Mouse (Mus musculus) CH12.LX (cell line): ENCODE measurements around the gene Adsl. TPM values are rescaled to one million over a fixed set of nuclear protein-coding genes. Genes with fewer than 3 reads are reported as not detected.

Experiments used
- DNase-seq: peaks from one replicate; pipeline ENCODE4 v3.0.0-alpha.2; 2013; ENCODE audit errors: extremely low read depth
- H3K27ac ChIP-seq: 2 replicates; pipeline ENCODE4 v1.5.1; 2012; ENCODE audit warnings: low read depth, mild to moderate bottlenecking, control low read depth, moderate library complexity; ENCODE audit not compliant: insufficient read depth
- H3K27me3 ChIP-seq: replicated peaks from 2 replicates; pipeline ENCODE3; 2012; ENCODE audit warnings: inconsistent platforms
- H3K36me3 ChIP-seq, 2 experiments: replicated peaks in 1 of 2; 2 replicates each; pipeline versions ENCODE3 to v1.6.1; 2012; ENCODE audit warnings: inconsistent platforms in 1 of 2, low read length in 1 of 2, mild to moderate bottlenecking in 1 of 2, mixed read lengths in 1 of 2, moderate library complexity in 1 of 2; ENCODE audit not compliant: control insufficient read depth in 1 of 2, insufficient read depth in 1 of 2
- H3K4me1 ChIP-seq, 2 experiments: 2 replicates each; pipeline ENCODE4 v1.6.1; 2012; ENCODE audit warnings: inconsistent platforms in 1 of 2, moderate library complexity in 1 of 2; ENCODE audit not compliant: insufficient read depth in 2 of 2, control insufficient read depth in 1 of 2
- H3K4me2 ChIP-seq: 2 replicates; pipeline ENCODE4 v1.6.1; 2012; ENCODE audit warnings: low read depth, mild to moderate bottlenecking, control low read depth; ENCODE audit not compliant: poor library complexity, insufficient read depth, severe bottlenecking
- H3K4me3 ChIP-seq, 3 experiments: fragments of 150-350 bp in 1 of 3; sonication (generic) in 1 of 3; replicated peaks in 1 of 3; 2 replicates each; pipeline versions ENCODE3 to v1.5.1; 2011 to 2012; ENCODE audit warnings: low read depth in 2 of 3, low read length in 2 of 3, mild to moderate bottlenecking in 2 of 3, moderate library complexity in 2 of 3, control low read depth in 1 of 3, improper control_type of control experiment in 1 of 3, inconsistent platforms in 1 of 3, mixed read lengths in 1 of 3; ENCODE audit not compliant: poor library complexity in 1 of 3
- H3K79me2 ChIP-seq: replicated peaks from 2 replicates; pipeline ENCODE4 v1.6.1; 2012; ENCODE audit warnings: mild to moderate bottlenecking, moderate library complexity; ENCODE audit not compliant: control insufficient read depth, poor library complexity, insufficient read depth, severe bottlenecking; ENCODE audit errors: extremely low read depth
- H3K9ac ChIP-seq: 2 replicates; pipeline ENCODE4 v1.6.1; 2012; ENCODE audit warnings: low read depth, mild to moderate bottlenecking, control low read depth, moderate library complexity; ENCODE audit not compliant: insufficient read depth
- H3K9me3 ChIP-seq: replicated peaks from 2 replicates; pipeline ENCODE3; 2012; ENCODE audit warnings: low read length, inconsistent platforms, mixed read lengths
- CHD1 ChIP-seq: IDR thresholded peaks from 2 replicates; pipeline ENCODE4 v1.6.1; 2012; ENCODE audit warnings: low read depth, low read length, improper control_type of control experiment, inconsistent platforms
- CHD2 ChIP-seq: IDR thresholded peaks from 2 replicates; pipeline ENCODE4 v1.6.1; 2011; ENCODE audit warnings: low read length, improper control_type of control experiment
- CTCF ChIP-seq, 2 experiments: IDR thresholded peaks in 1 of 2; conservative IDR thresholded peaks in 1 of 2; 2 replicates each; pipeline ENCODE4 v1.5.1; 2011 to 2012; ENCODE audit warnings: low read depth in 2 of 2, low read length in 2 of 2, improper control_type of control experiment in 1 of 2, inconsistent platforms in 1 of 2, mild to moderate bottlenecking in 1 of 2, moderate library complexity in 1 of 2
- E2F4 ChIP-seq: IDR thresholded peaks from 2 replicates; pipeline ENCODE4 v1.6.1; 2011; ENCODE audit warnings: low read depth, low read length, improper control_type of control experiment; ENCODE audit not compliant: insufficient replicate concordance
- ETS1 ChIP-seq: conservative IDR thresholded peaks from 2 replicates; pipeline ENCODE4 v1.6.1; 2012; ENCODE audit warnings: low read depth, mild to moderate bottlenecking, inconsistent platforms, low read length, improper control_type of control experiment, moderate library complexity
- HCFC1 ChIP-seq: IDR thresholded peaks from 2 replicates; pipeline ENCODE4 v1.6.1; 2012; ENCODE audit warnings: low read depth, mild to moderate bottlenecking, inconsistent platforms, low read length, improper control_type of control experiment
- IRF4 ChIP-seq: IDR thresholded peaks from 2 replicates; pipeline ENCODE4 v1.6.1; 2014; ENCODE audit warnings: low read depth, mild to moderate bottlenecking, inconsistent platforms, low read length, improper control_type of control experiment
- JUN ChIP-seq: IDR thresholded peaks from 2 replicates; pipeline ENCODE4 v1.6.1; 2011; ENCODE audit warnings: low read depth, mild to moderate bottlenecking, low read length, improper control_type of control experiment, moderate library complexity; ENCODE audit not compliant: insufficient read depth
- KAT2A ChIP-seq: IDR thresholded peaks from 2 replicates; pipeline ENCODE4 v1.6.1; 2012; ENCODE audit warnings: low read length, improper control_type of control experiment, inconsistent platforms; ENCODE audit not compliant: insufficient replicate concordance
- MAFK ChIP-seq: IDR thresholded peaks from 2 replicates; pipeline ENCODE4 v1.6.1; 2011; ENCODE audit warnings: low read length, improper control_type of control experiment; ENCODE audit not compliant: insufficient replicate concordance
- MAZ ChIP-seq: IDR thresholded peaks from 2 replicates; pipeline ENCODE4 v1.6.1; 2012; ENCODE audit warnings: low read depth, mild to moderate bottlenecking, inconsistent platforms, low read length, improper control_type of control experiment, moderate library complexity
- MEF2A ChIP-seq: IDR thresholded peaks from 2 replicates; pipeline ENCODE4 v1.6.1; 2014; ENCODE audit warnings: low read depth, mild to moderate bottlenecking, inconsistent platforms, low read length, improper control_type of control experiment, borderline replicate concordance
- NELFE ChIP-seq: IDR thresholded peaks from 2 replicates; pipeline ENCODE4 v1.6.1; 2011; ENCODE audit warnings: low read depth, low read length, improper control_type of control experiment
- NRF1 ChIP-seq: IDR thresholded peaks from 2 replicates; pipeline ENCODE4 v1.6.1; 2014; ENCODE audit warnings: low read depth, mild to moderate bottlenecking, inconsistent platforms, low read length, improper control_type of control experiment, moderate library complexity
- POLR2A ChIP-seq: IDR thresholded peaks from 2 replicates; pipeline ENCODE4 v1.6.1; 2011; ENCODE audit warnings: low read depth, mild to moderate bottlenecking, improper control_type of control experiment, low read length
- RAD21 ChIP-seq: IDR thresholded peaks from 2 replicates; pipeline ENCODE4 v1.6.1; 2011; ENCODE audit warnings: low read depth, mild to moderate bottlenecking, low read length, improper control_type of control experiment, moderate library complexity
- SIN3A ChIP-seq: IDR thresholded peaks from 2 replicates; pipeline ENCODE4 v1.6.1; 2012; ENCODE audit warnings: low read length, improper control_type of control experiment, inconsistent platforms
- SMC3 ChIP-seq: IDR thresholded peaks from 2 replicates; pipeline ENCODE4 v1.6.1; 2011; ENCODE audit warnings: low read depth, low read length, improper control_type of control experiment
- TBP ChIP-seq: conservative IDR thresholded peaks from 2 replicates; pipeline ENCODE4 v1.6.1; 2011; ENCODE audit warnings: low read depth, low read length, improper control_type of control experiment
- ZKSCAN1 ChIP-seq: IDR thresholded peaks from 2 replicates; pipeline ENCODE4 v1.6.1; 2012; ENCODE audit warnings: low read depth, inconsistent platforms, low read length, improper control_type of control experiment, borderline replicate concordance
- ZMIZ1 ChIP-seq: IDR thresholded peaks from 2 replicates; pipeline ENCODE4 v1.6.1; 2012; ENCODE audit warnings: low read depth, mild to moderate bottlenecking, inconsistent platforms, low read length, improper control_type of control experiment
- dilution Hi-C: fragments of 300-500 bp; cut with MboI; formaldehyde crosslinking; loops from 2 replicates; pipeline ENCODE4 v1.14.3; 2020; ENCODE audit warnings: low sequenced_read_pairs; ENCODE audit not compliant: extremely low pct_unique_long_range_greater_than_20kb, extremely low pct_ligation_motif_present
- in situ Hi-C: fragments of 300-500 bp; cut with MboI; formaldehyde crosslinking; loops from 3 replicates; pipeline ENCODE4 v1.14.3; 2019; ENCODE audit warnings: low sequenced_read_pairs, low pct_ligation_motif_present, low pct_unique_long_range_greater_than_20kb, mixed read lengths
- polyA plus RNA-seq: library from polyadenylated mRNA; unstranded; fragments of >175 nt; gene quantifications from 2 replicates; pipeline ENCODE4 v1.2.1, GENCODE M21; 2012; ENCODE audit warnings: low read depth; ENCODE audit not compliant: insufficient read length
- total RNA-seq, 2 experiments: library from RNA; depleted of rRNA; stranded (reverse); fragments of 300-350 nt in 1 of 2; fragments of >200 nt in 1 of 2; gene quantifications; 2 replicates each; pipeline ENCODE4 v1.2.3; 2012 to 2014

Gene Adsl
- total and polyA plus RNA-seq, 3 experiments: 226 to 356 (median 276) TPM

GRCm38 (mm10) chr15:80920346-80920745 is 27.9 kb upstream of the Adsl start:
- peaks cover 71 to 82% of the 10 kb centered on the region in 2 experiments for H3K36me3 ChIP-seq
- H3K4me1 ChIP-seq: peaks cover 2 to 12% of the 10 kb centered on the region in 2 experiments; a peak in 3 of 4 replicates

GRCm38 (mm10) chr15:80921781-80922180 is 26.5 kb upstream of the Adsl start:
- peaks cover 67 to 78% of the 10 kb centered on the region in 2 experiments for H3K36me3 ChIP-seq
- dilution Hi-C loops: no loop called here
- H3K4me2 ChIP-seq: no peak overlapping the region
- no peak overlapping the region for H3K27ac ChIP-seq
- H3K79me2 ChIP-seq: no peaks in the 10 kb centered on the region; the same call in 1 of the 2 replicates
- no peaks in the 10 kb centered on the region for H3K9me3 ChIP-seq
- H3K27me3 ChIP-seq: no peaks in the 10 kb centered on the region
- TF ChIP-seq CHD2 (no peak), NRF1 (no peak), TBP (no peak), E2F4 (no peak), ETS1 (no peak), SMC3 (no peak), KAT2A (no peak), MAFK (no peak), RAD21 (no peak), IRF4 (no peak), NELFE (no peak)
- TF ChIP-seq, all 38 proteins: peak for 0
- no peak overlapping the region for H3K4me3 ChIP-seq
- no peak overlapping the region for H3K9ac ChIP-seq
- in situ Hi-C loops: no loop called here
- peaks cover 2 to 12% of the 10 kb centered on the region in 2 experiments; a peak in 3 of 4 replicates for H3K4me1 ChIP-seq
- no peak for DNase-seq

More at GRCm38 (mm10) chr15:80920346-80920745, 27.9 kb upstream of the Adsl start:
- no peak for DNase-seq
- Histone ChIP-seq H3K4me3 (no peak overlapping the region), H3K27ac (no peak overlapping the region), H3K9ac (no peak overlapping the region), H3K9me3 (no peaks in the 10 kb centered on the region)
- in situ Hi-C loops: no loop called here
- TF ChIP-seq CHD2: no peak
- no peak for TF ChIP-seq JUN
- TF ChIP-seq CTCF (conservative IDR thresholded peaks at IDR 0.05 in 1 of 2, IDR thresholded peaks at IDR 0.05 in 1 of 2; ENCODE audit: low read depth in 2 of 2, low read length in 2 of 2): no peak
- TF ChIP-seq HCFC1: no peak
- TF ChIP-seq POLR2A: no peak
- no peak for TF ChIP-seq ZKSCAN1
- TF ChIP-seq CHD1: no peak
- TF ChIP-seq MAZ: no peak
- no peak for TF ChIP-seq SIN3A
- no peak for TF ChIP-seq ZMIZ1
- TF ChIP-seq MEF2A: no peak
- TF ChIP-seq NELFE: no peak
- TF ChIP-seq, all 38 proteins: peak for 0
- no peaks in the 10 kb centered on the region for H3K27me3 ChIP-seq
- H3K79me2 ChIP-seq: no peaks in the 10 kb centered on the region; the same call in 1 of the 2 replicates
- H3K4me2 ChIP-seq: no peak overlapping the region
- dilution Hi-C loops: no loop called here
